Mouse (Mus musculus) hindbrain, embryonic 10.5 days (tissue): ENCODE data around the gene Pfkm. TPM values are rescaled to one million over a fixed set of nuclear protein-coding genes. Genes with fewer than 3 reads are reported as not detected.
A peak's percentile ranks its signal among the peaks of the same experiment; 100 is the strongest.

Experiments
- DNase-seq: peaks from one replicate; pipeline ENCODE4 v3.0.0-alpha.2; 2017; ENCODE audit warnings: low spot score
- H3K27ac ChIP-seq: fragments of 300-500 bp; sonication (generic); 2 replicates; pipeline ENCODE4 v1.5.1; 2016; ENCODE audit warnings: mild to moderate bottlenecking, moderate library complexity
- H3K27me3 ChIP-seq: fragments of 300-500 bp; sonication (generic); 2 replicates; pipeline ENCODE4 v1.6.1; 2016; ENCODE audit warnings: mild to moderate bottlenecking; ENCODE audit not compliant: poor library complexity, insufficient read depth, severe bottlenecking
- H3K36me3 ChIP-seq: fragments of 300-500 bp; sonication (generic); 2 replicates; pipeline ENCODE4 v1.6.1; 2016; ENCODE audit warnings: mild to moderate bottlenecking, moderate library complexity
- H3K4me1 ChIP-seq: fragments of 300-500 bp; sonication (generic); replicated peaks from 2 replicates; pipeline ENCODE4 v1.6.1; 2016; ENCODE audit warnings: mild to moderate bottlenecking
- H3K4me3 ChIP-seq: fragments of 300-500 bp; sonication (generic); 2 replicates; pipeline ENCODE4 v1.5.1; 2016; ENCODE audit warnings: mild to moderate bottlenecking, moderate library complexity
- H3K9me3 ChIP-seq: fragments of 300-500 bp; sonication (generic); 2 replicates; pipeline ENCODE4 v1.6.1; 2016; ENCODE audit warnings: mild to moderate bottlenecking, moderate library complexity
- WGBS: fragments of 180-500 bp; shearing (Covaris S2); methylation state at CpG from one replicate; pipeline ENCODE4 v1.1.7; 2016; 5-methylcytosine and 5-hydroxymethylcytosine counted together
- polyA plus RNA-seq: library from polyadenylated mRNA; unstranded; fragments of >200 nt; fragmentation: Nextera tagmentation; extraction: Ambion mirVana; gene quantifications from 2 replicates; pipeline ENCODE4 v1.2.1, GENCODE M21; 2016

Pfkm gene
- polyA plus RNA-seq, 1 experiment from 2014 or later: 37.9 TPM

DNA sequence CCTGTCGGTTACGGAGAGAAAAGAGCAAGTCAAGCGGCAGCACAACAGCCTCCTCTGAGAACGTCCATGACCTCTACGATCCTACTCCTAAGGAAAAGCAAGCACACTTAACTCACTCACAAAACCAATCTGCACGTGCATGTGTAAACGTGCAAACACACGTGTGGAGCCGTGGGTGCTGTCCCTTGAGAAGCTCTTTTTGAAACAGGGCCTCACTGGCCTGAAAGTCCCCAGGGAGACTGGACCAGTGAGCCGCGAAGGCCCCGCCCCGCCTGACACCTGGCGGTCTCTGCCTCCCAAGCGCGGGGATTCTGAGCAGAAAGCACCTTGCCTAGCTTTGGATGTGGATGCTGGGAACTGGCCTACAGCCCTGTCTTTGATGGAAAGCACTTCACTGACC, 17.4 kb upstream of the Pfkm start:
- H3K27me3 ChIP-seq: no peaks in the 10 kb centered on the region
- H3K27ac ChIP-seq: no peak overlapping the region
- H3K4me1 ChIP-seq: no peaks in the 10 kb centered on the region
- WGBS: 89% methylated on average over 16 of the region's 16 CpGs
- H3K4me3 ChIP-seq: no peak overlapping the region
- H3K36me3 ChIP-seq: peaks cover 98% of the 10 kb centered on the region
- DNase-seq: no peak
- no peaks in the 10 kb centered on the region for H3K9me3 ChIP-seq

DNA sequence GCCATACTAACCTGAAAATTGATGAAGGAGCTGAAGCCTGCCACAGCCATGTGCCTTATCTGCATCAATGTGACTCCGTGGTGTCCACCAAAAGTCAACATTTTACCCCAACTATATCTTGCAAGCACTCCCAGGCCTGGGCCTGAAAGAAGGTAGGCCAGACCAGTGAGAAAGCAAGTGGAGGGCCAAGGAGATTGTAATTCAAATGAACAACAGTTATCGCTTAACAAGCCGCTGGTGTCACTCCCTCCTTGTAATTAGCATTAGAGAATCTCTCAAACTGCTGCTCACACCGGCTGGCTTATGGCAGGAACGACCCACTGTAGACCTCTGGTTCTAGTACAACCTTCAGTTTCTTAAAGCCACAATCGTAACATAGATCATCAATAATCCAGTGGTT, 15.5 kb upstream of the Pfkm start:
- peaks cover 96% of the 10 kb centered on the region for H3K36me3 ChIP-seq
- H3K4me1 ChIP-seq: no peaks in the 10 kb centered on the region
- DNase-seq: no peak
- no peaks in the 10 kb centered on the region for H3K9me3 ChIP-seq
- WGBS: 91% methylated on average over 6 of the region's 6 CpGs
- H3K27ac ChIP-seq: no peak overlapping the region
- H3K27me3 ChIP-seq: no peaks in the 10 kb centered on the region
- no peak overlapping the region for H3K4me3 ChIP-seq

DNA sequence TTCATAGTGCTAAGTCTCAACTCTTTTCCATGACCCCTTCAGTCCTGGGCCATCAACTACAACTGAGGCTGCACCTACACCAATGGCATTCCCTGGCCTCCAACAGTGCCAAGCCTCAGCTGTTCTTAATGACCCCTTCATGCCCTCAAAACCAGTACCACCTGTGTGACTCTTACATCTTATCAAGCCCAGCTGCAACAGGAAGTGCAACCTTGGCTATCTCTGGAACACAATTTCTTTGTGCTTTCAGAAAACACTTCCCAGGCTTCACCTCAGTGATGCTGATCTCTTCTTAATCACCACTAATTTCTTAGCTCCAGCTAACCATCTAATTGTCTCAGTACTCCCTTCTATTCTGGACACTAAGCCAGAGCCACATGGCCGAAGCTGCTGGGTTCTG, 3.5 kb upstream of the Pfkm start:
- H3K27ac ChIP-seq: no peak overlapping the region
- no peak overlapping the region for H3K4me3 ChIP-seq
- H3K36me3 ChIP-seq: peaks cover 50% of the 10 kb centered on the region
- peaks cover 19% of the 10 kb centered on the region for H3K4me1 ChIP-seq
- no peaks in the 10 kb centered on the region for H3K9me3 ChIP-seq
- 91% methylated on average over 1 of the region's 1 CpGs for WGBS
- DNase-seq: no peak
- H3K27me3 ChIP-seq: no peaks in the 10 kb centered on the region

DNA sequence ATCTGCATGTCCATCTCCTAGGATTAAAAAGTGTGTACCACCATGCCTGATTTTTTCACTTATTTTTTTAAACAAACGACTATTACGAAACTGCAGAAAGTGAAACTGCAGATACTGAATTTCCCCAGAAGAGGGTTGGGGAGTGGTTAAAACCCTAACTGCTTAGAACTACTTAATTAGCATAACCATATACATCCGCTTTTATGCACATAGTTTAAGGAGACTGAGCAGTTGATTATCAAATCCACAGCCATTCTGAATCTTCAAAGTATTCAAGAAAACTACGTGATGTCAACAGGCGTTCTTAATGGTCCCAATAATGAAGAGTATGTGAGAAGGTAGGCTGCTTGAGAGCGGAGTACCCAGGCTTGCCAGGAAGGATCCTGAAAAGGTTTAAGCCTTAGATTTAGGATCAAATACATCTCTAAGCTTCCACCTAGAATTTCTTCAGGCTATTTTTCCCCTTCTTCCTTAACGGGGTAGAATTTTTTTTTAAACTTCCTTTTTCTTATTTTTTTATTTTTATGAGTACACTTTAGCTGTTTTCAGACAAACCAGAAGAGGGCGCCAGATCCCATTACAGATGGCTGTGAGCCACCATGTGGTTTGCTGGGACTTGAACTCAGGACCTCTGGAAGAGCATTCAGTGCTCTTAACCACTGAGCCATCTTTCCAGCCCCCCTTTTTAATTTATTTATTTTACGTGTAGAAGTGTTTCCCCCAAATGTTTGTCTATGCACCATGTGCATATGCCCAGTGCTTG, 2.8 kb upstream of the Pfkm start:
- Histone ChIP-seq H3K27ac (no peak overlapping the region), H3K4me1 (peaks cover 22% of the 10 kb centered on the region), H3K27me3 (no peaks in the 10 kb centered on the region), H3K9me3 (no peaks in the 10 kb centered on the region), H3K36me3 (peaks cover 43% of the 10 kb centered on the region), H3K4me3 (no peak overlapping the region)
- 78% methylated on average over 9 of the region's 9 CpGs for WGBS
- peak; percentile 9 for DNase-seq

DNA sequence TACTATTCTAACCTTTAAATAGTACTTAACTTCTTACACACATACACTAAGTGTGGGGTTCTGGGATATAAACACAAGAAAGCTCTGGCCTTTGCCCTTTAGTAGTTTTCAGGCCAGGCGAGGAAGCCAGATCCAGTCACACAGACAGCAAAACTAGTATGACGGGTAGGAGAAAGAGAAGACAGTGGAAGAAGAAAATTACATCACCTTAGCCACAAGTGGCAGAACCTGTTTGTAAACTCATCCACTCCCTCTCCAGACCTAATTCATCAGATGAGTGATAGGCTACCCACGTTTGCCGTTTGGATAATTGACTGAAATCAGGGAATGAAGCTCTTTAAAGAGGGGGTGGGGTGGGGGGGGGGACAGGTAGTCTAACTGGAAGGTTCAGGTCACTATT, 548 bp upstream of the Pfkm start:
- H3K27ac ChIP-seq: peak overlapping the region; percentile 98; the same call in 1 of the 2 replicates
- WGBS: 45% methylated on average over 4 of the region's 4 CpGs

DNA sequence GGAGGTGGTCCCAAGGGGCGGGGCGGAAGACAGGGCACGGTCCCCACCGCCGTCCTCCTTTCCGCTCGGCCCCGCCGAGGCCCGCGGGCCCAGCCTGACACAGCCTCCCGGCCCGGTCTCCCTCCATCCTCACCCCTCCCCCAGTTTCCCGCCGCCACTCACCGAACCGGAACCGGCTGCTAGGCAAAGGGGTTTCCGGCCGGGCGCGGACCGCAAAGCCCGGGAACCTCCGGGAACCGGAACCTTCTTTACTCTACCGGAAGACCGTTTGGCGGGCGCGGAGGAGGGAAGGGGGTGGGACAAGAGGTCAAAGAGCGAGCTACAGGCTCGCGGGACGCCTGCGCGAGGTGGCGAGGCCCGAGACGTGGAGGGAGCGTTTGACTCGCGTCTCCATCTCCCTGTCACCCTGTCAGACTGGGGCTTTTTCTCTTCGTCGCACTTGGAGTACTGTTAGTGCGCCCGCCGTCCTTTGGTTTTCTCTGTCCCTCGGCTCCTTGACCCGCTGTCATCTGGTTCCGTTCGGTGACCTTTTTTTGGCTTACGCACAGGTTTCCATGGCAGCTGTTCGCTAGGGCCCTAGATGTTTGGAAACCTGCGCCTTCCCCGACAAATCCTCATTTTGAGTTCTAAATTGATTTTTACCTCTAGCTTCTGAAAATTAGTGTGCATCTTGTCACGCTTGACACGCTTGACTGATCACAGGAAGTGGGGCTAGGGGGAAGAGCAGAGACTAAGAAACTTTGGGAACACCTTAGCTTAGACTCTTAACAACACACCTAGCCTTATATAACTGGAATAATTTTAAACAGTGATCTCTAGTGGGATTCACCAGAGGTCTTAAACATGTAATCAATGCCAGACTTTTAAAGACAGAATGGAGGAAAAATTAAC, 977 bp downstream of the Pfkm start, which contains the start of gene Senp1:
Gene Senp1 (minus strand): TSS at position 624 of the 891 bp plus-strand sequence.
- DNase-seq: peak; percentile 92
- Histone ChIP-seq H3K4me3 (peak within 1 kb of the TSS; percentile 97), H3K27me3 (no peaks in the 10 kb centered on the region), H3K27ac (peak within 1 kb of the TSS; percentile 98), H3K9me3 (no peaks in the 10 kb centered on the region), H3K4me1 (peaks cover 22% of the 10 kb centered on the region), H3K36me3 (peaks cover 7% of the 10 kb centered on the region)
- WGBS: under 1% methylated on average over 58 of the region's 58 CpGs

More for the DNA sequence above, 548 bp upstream of the Pfkm start:
- H3K27me3 ChIP-seq: no peaks in the 10 kb centered on the region
- H3K4me3 ChIP-seq: peak overlapping the region; percentile 97
- peaks cover 20% of the 10 kb centered on the region for H3K36me3 ChIP-seq
- peaks cover 22% of the 10 kb centered on the region for H3K4me1 ChIP-seq
- DNase-seq: no peak
- no peaks in the 10 kb centered on the region for H3K9me3 ChIP-seq

DNA sequence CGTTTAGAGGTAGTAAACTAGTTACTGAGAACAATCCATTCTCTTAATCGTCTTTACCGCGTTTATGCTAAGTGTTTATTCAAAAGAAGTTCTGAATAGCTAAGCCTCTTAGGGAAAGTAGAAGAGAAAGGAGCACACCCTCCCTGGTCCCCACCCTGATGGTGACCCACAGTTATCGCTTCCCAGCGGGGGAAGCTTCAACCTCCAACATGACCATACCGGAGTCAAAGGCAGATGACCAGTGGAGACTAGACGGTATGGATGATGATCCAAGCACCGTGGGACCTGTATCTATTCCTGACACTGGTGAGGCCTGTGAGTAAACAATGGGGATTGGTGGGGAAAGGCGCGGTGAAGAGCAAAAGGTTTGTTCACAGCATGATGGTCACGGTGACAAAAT, 2.5 kb downstream of the Pfkm start:
- 90% methylated on average over 12 of the region's 12 CpGs for WGBS
- Histone ChIP-seq H3K4me3 (no peak overlapping the region), H3K9me3 (no peaks in the 10 kb centered on the region), H3K27ac (no peak overlapping the region), H3K4me1 (peaks cover 22% of the 10 kb centered on the region), H3K36me3 (0 out of 2 replicates have a peak, but pooled peaks cover 2% of the 10 kb centered on the region), H3K27me3 (no peaks in the 10 kb centered on the region)
- DNase-seq: no peak

DNA sequence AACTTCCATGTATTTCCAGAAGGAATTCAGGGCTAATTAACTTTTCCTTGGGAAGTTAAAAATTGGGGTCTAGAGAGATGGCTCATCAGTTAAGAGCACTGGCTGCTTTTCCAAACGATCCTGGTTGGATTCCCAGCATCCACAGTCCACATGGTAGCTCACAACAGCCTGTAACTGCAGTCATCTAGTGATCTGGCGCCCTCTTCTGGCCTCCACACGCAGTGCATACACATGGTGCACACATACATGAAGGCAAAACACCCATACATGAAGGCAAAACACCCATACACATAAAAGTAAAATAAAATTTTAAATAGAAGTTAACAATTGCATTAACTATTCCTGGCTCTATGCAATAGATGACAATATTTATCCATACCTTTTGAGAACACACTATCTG, 4.6 kb downstream of the Pfkm start:
- DNase-seq: no peak
- H3K36me3 ChIP-seq: no peaks in the 10 kb centered on the region

DNA sequence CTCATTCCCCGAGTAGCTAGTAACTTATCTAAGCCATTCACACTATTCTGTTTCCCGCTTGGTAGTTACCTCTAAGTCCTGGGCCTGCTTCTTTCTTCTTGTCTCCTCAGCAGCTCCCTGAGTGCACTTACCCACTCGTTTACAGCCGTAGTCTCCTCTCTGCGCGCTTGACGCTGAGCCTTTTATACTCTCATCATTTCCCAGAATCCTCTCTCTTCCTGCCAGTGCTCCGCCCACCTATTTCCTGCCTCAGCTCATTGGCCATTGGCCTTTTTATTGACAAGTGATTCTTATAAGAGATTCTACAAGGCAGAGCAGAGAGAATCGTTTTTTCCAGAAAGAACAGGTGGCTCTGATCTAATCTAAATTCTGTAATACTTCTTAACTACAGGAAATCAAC, 6.1 kb downstream of the Pfkm start:
- H3K27ac ChIP-seq: no peak overlapping the region
- no peak overlapping the region for H3K4me3 ChIP-seq
- H3K9me3 ChIP-seq: no peaks in the 10 kb centered on the region
- WGBS: 90% methylated on average over 9 of the region's 9 CpGs
- H3K4me1 ChIP-seq: peaks cover 7% of the 10 kb centered on the region; the same call in 1 of the 2 replicates
- no peaks in the 10 kb centered on the region for H3K27me3 ChIP-seq
- no peak for DNase-seq
- H3K36me3 ChIP-seq: no peaks in the 10 kb centered on the region

More for the DNA sequence above, 4.6 kb downstream of the Pfkm start:
- WGBS: 58% methylated on average over 3 of the region's 3 CpGs
- Histone ChIP-seq H3K27ac (no peak overlapping the region), H3K9me3 (no peaks in the 10 kb centered on the region), H3K4me1 (peaks cover 12% of the 10 kb centered on the region), H3K27me3 (no peaks in the 10 kb centered on the region), H3K4me3 (no peak overlapping the region)

DNA sequence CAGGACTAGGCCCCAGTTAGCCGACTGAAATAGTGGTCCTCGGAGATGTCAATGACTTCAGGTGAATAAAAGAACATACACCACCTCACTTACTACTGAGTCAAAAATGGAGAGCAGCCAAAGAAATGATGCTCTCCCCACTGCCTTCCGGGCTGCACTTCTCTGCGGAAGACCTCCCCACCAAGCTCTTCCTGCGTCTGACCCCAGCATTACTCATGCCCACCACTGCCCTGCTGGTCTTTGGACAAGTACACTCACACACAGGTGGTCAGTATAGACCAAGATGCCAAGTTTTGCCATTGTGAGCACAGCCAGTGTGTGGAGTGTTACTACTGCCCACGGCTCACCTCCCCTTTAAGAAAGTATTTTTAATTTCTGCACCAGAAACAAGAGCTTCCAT, 10.0 kb downstream of the Pfkm start:
- Histone ChIP-seq H3K9me3 (no peaks in the 10 kb centered on the region), H3K27ac (no peak overlapping the region), H3K27me3 (no peaks in the 10 kb centered on the region), H3K36me3 (no peaks in the 10 kb centered on the region), H3K4me1 (no peaks in the 10 kb centered on the region; the same call in 1 of the 2 replicates), H3K4me3 (no peak overlapping the region)
- 90% methylated on average over 6 of the region's 6 CpGs for WGBS
- no peak for DNase-seq

DNA sequence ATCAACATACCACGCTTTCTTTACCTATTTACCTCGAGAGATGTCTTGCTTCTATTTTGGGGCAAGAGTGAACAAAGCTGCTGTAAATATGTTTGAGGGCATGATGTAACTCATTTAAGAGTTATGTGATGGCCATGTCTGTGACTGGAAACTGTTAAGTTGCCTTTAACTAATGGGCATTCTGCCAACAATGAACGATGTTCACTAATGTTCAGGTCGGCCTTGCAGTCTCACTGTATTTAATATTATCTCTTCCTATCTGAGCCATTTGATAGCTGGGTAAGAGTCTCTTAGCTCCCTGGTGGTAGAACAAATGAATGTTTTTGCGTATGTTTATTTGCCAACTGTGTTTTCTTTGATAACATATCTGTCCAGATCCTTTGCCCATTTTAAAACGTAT, 14.1 kb downstream of the Pfkm start:
- Histone ChIP-seq H3K36me3 (no peaks in the 10 kb centered on the region), H3K9me3 (no peaks in the 10 kb centered on the region), H3K27me3 (no peaks in the 10 kb centered on the region), H3K4me1 (peaks cover 24% of the 10 kb centered on the region), H3K4me3 (no peak overlapping the region), H3K27ac (no peak overlapping the region)
- WGBS: 93% methylated on average over 6 of the region's 6 CpGs
- DNase-seq: no peak

DNA sequence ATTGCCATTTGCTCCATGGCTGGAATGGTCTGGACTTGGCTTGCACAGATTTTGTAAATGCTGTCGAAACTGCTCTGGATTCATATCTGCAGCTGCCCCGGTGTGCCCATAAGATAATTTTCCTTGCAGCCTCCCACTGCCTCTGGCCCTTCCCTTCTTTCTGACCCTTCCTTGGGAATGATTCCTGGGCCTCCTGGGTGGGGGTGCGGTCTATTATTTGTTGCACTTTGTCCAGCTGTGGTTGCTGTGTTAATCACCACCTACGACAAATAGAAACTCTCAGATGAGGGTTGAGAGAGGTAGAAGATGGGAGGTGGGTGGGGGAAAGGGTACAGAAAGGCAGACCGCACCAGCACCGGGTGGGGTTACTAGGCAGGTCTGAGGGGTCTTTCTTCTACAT, 14.8 kb downstream of the Pfkm start:
- Histone ChIP-seq H3K9me3 (no peaks in the 10 kb centered on the region), H3K36me3 (peaks cover 5% of the 10 kb centered on the region; the same call in 1 of the 2 replicates), H3K27me3 (no peaks in the 10 kb centered on the region), H3K4me3 (no peak overlapping the region), H3K4me1 (peaks cover 24% of the 10 kb centered on the region), H3K27ac (no peak overlapping the region)
- DNase-seq: no peak
- WGBS: 84% methylated on average over 6 of the region's 6 CpGs
